Mouse (Mus musculus): ENCODE results near the gene BC053393.
"Not testable (repeated sequence)": the region's sequence is repeated elsewhere in the genome, so short reads cannot be mapped to it uniquely, and the experiment has no call there.

Gene BC053393

GRCm38 (mm10) chr11:46571327-46571726 is at the start of gene BC053393:
Gene BC053393 (plus strand): TSS chr11:46571536.
- DNase-seq, result no peak

GRCm38 (mm10) chr11:46522719-46523118 is 48.6 kb upstream of the BC053393 start:
- DNase-seq, result peak; percentile 8 to 14

- no peak for DNase-seq
These were observed 47.4 kb upstream of the BC053393 start, which contains the start of gene Gm12169 for GRCm38 (mm10) chr11:46523912-46524311. Gene Gm12169 (plus strand): TSS chr11:46524212.

GRCm38 (mm10) chr11:46530149-46530548 is 41.2 kb upstream of the BC053393 start:
- peak in 1 of 2 experiments; percentile 4 for DNase-seq

GRCm38 (mm10) chr11:46536978-46537377 is 34.4 kb upstream of the BC053393 start:
- no peak for DNase-seq

- no peak for DNase-seq
These were observed 27.8 kb upstream of the BC053393 start for GRCm38 (mm10) chr11:46543530-46543929.

- no peak for DNase-seq
These were observed 21.6 kb upstream of the BC053393 start for GRCm38 (mm10) chr11:46549721-46550120.

GRCm38 (mm10) chr11:46552741-46553140 is 18.6 kb upstream of the BC053393 start:
- DNase-seq, result no peak

- DNase-seq, result no peak
These were observed 10.2 kb upstream of the BC053393 start for GRCm38 (mm10) chr11:46561096-46561495.

- no peak for DNase-seq
These were observed 6.7 kb upstream of the BC053393 start for GRCm38 (mm10) chr11:46564671-46565070.

- no peak for DNase-seq
These were observed 5.4 kb upstream of the BC053393 start for GRCm38 (mm10) chr11:46565967-46566366.

- no peak for DNase-seq
These were observed 2.2 kb upstream of the BC053393 start for GRCm38 (mm10) chr11:46569107-46569506.

GRCm38 (mm10) chr11:46578771-46579281 is 7.5 kb downstream of the BC053393 start:
- peak; percentile 18 to 38 for DNase-seq

- DNase-seq, result no peak
These were observed 9.1 kb downstream of the BC053393 start for GRCm38 (mm10) chr11:46580428-46580827.

- DNase-seq, result no peak
These were observed 11.4 kb downstream of the BC053393 start for GRCm38 (mm10) chr11:46582741-46583140.

- DNase-seq, result no peak
These were observed 21.1 kb downstream of the BC053393 start for GRCm38 (mm10) chr11:46592416-46592815.

GRCm38 (mm10) chr11:46619929-46620328 is 48.6 kb downstream of the BC053393 start:
- no peak for DNase-seq

- no peak for DNase-seq
These were observed 49.3 kb downstream of the BC053393 start for GRCm38 (mm10) chr11:46620414-46621168.

GRCm38 (mm10) chr11:46629211-46629795 is 58.0 kb downstream of the BC053393 start, which contains the start of gene Dppa1:
Gene Dppa1 (minus strand): TSS chr11:46629261.
- no peak for DNase-seq

- peak; percentile 53 to 65 for DNase-seq
These were observed 60.3 kb downstream of the BC053393 start for GRCm38 (mm10) chr11:46631635-46632034.

- DNase-seq, result not testable (repeated sequence)
These were observed 64.2 kb downstream of the BC053393 start for GRCm38 (mm10) chr11:46635516-46635915.

- DNase-seq, result no peak
These were observed 65.2 kb downstream of the BC053393 start for GRCm38 (mm10) chr11:46636568-46636967.

Measured in kidney, postnatal 4 days (tissue).